Mouse (Mus musculus) ES-Bruce4 (cell line): Measurements from ENCODE around the gene Dynll1. TPM values are rescaled to one million over a fixed set of nuclear protein-coding genes. Genes with fewer than 3 reads are reported as not detected.

Source experiments
- H3K27ac ChIP-seq: 2 replicates; pipeline ENCODE4 v1.5.1; 2012; ENCODE audit warnings: low read length, inconsistent platforms; ENCODE audit not compliant: insufficient read depth
- H3K27me3 ChIP-seq: 2 replicates; pipeline ENCODE4 v1.6.1; 2012; ENCODE audit warnings: mild to moderate bottlenecking, low read length, inconsistent platforms; ENCODE audit not compliant: control insufficient read depth, poor library complexity, insufficient read depth, severe bottlenecking
- H3K36me3 ChIP-seq: 2 replicates; pipeline ENCODE4 v1.6.1; 2012; ENCODE audit warnings: inconsistent platforms, mild to moderate bottlenecking, low read length, moderate library complexity; ENCODE audit not compliant: control insufficient read depth, poor library complexity, insufficient read depth, severe bottlenecking
- H3K4me1 ChIP-seq: one replicate; pipeline ENCODE4 v1.8.1; 2011; ENCODE audit warnings: low read length; ENCODE audit not compliant: control insufficient read depth, insufficient read depth
- H3K4me3 ChIP-seq: 2 replicates; pipeline ENCODE4 v1.5.1; 2011; ENCODE audit warnings: low read depth, mild to moderate bottlenecking, low read length
- H3K9ac ChIP-seq: 2 replicates; pipeline ENCODE4 v1.6.1; 2012; ENCODE audit warnings: low read depth, mild to moderate bottlenecking, inconsistent platforms; ENCODE audit not compliant: poor library complexity, severe bottlenecking
- H3K9me3 ChIP-seq: replicated peaks from 2 replicates; pipeline ENCODE4 v1.6.1; 2012; ENCODE audit warnings: mild to moderate bottlenecking, low read length, inconsistent platforms; ENCODE audit not compliant: control insufficient read depth, poor library complexity, insufficient read depth, severe bottlenecking
- CTCF ChIP-seq: IDR thresholded peaks from one replicate; pipeline ENCODE4 v1.8.1; 2011; ENCODE audit warnings: low read depth, low read length
- EP300 ChIP-seq: IDR thresholded peaks from 2 replicates; pipeline ENCODE4 v1.6.1; 2011; ENCODE audit warnings: low read depth, low read length; ENCODE audit not compliant: insufficient read depth
- POLR2A ChIP-seq: IDR thresholded peaks from one replicate; pipeline ENCODE4 v1.8.1; 2011; ENCODE audit warnings: low read length; ENCODE audit not compliant: insufficient read depth
- polyA plus RNA-seq: library from polyadenylated mRNA; stranded (reverse); fragments of >200 nt; gene quantifications from 2 replicates; pipeline ENCODE4 v1.2.4, GENCODE M21; 2011; ENCODE audit warnings: low read depth; ENCODE audit not compliant: missing spikeins, insufficient read depth, insufficient read length

The Dynll1 gene
- polyA plus RNA-seq, 1 experiment, result 556 TPM

GRCm38 (mm10) chr5:115271931-115272811 lies 28.6 kb downstream of the Dynll1 start:
- H3K9me3 ChIP-seq, result no peaks in the 10 kb centered on the region
- H3K36me3 ChIP-seq, result peaks cover 28% of the 10 kb centered on the region
- peaks cover 3% of the 10 kb centered on the region for H3K4me1 ChIP-seq
- no peaks in the 10 kb centered on the region for H3K27me3 ChIP-seq
- peak overlapping the region; percentile 98 for H3K9ac ChIP-seq
- H3K27ac ChIP-seq, result 0 out of 2 replicates have a peak overlapping the region, but pooled peaks have one; percentile 13
- TF ChIP-seq EP300 (peak; percentile 35; the same call in 1 of the 2 replicates), POLR2A (no peak), CTCF (no peak)
- peak overlapping the region; percentile 92 for H3K4me3 ChIP-seq

GRCm38 (mm10) chr5:115269969-115270368 lies 30.8 kb downstream of the Dynll1 start:
- Histone ChIP-seq H3K4me3 (no peak overlapping the region), H3K27ac (no peak overlapping the region), H3K36me3 (peaks cover 29% of the 10 kb centered on the region), H3K27me3 (no peaks in the 10 kb centered on the region), H3K4me1 (peaks cover 5% of the 10 kb centered on the region), H3K9ac (no peak overlapping the region), H3K9me3 (no peaks in the 10 kb centered on the region)
- TF ChIP-seq EP300 (no peak), POLR2A (no peak), CTCF (no peak)

- no peaks in the 10 kb centered on the region for H3K27me3 ChIP-seq
- no peak overlapping the region for H3K27ac ChIP-seq
- peaks cover 32% of the 10 kb centered on the region for H3K36me3 ChIP-seq
- no peak overlapping the region for H3K9ac ChIP-seq
- TF ChIP-seq POLR2A (no peak), EP300 (no peak), CTCF (no peak)
- peaks cover 2% of the 10 kb centered on the region for H3K4me1 ChIP-seq
- no peaks in the 10 kb centered on the region for H3K9me3 ChIP-seq
- H3K4me3 ChIP-seq, result no peak overlapping the region
These were observed 32.5 kb downstream of the Dynll1 start for GRCm38 (mm10) chr5:115268266-115268665.

GRCm38 (mm10) chr5:115267469-115268045 lies 33.2 kb downstream of the Dynll1 start:
- no peak for TF ChIP-seq EP300
- no peak for TF ChIP-seq CTCF
- TF ChIP-seq POLR2A, result no peak
- Histone ChIP-seq H3K9ac (no peak overlapping the region), H3K4me1 (peaks cover 2% of the 10 kb centered on the region), H3K9me3 (no peaks in the 10 kb centered on the region), H3K36me3 (peaks cover 35% of the 10 kb centered on the region), H3K4me3 (no peak overlapping the region), H3K27ac (peak overlapping the region; percentile 41; the same call in 1 of the 2 replicates), H3K27me3 (no peaks in the 10 kb centered on the region)

- Histone ChIP-seq H3K9ac (no peak overlapping the region), H3K27me3 (no peaks in the 10 kb centered on the region), H3K9me3 (no peaks in the 10 kb centered on the region), H3K4me3 (no peak overlapping the region), H3K4me1 (peaks cover 2% of the 10 kb centered on the region), H3K27ac (no peak overlapping the region), H3K36me3 (peaks cover 35% of the 10 kb centered on the region)
- no peak for TF ChIP-seq POLR2A
- no peak for TF ChIP-seq EP300
- TF ChIP-seq CTCF, result no peak
These were observed 33.9 kb downstream of the Dynll1 start for GRCm38 (mm10) chr5:115266787-115267468.

GRCm38 (mm10) chr5:115266340-115266739 lies 34.5 kb downstream of the Dynll1 start:
- Histone ChIP-seq H3K9ac (no peak overlapping the region), H3K27me3 (no peaks in the 10 kb centered on the region), H3K4me1 (peaks cover 2% of the 10 kb centered on the region), H3K36me3 (peaks cover 35% of the 10 kb centered on the region), H3K9me3 (no peaks in the 10 kb centered on the region), H3K4me3 (no peak overlapping the region), H3K27ac (no peak overlapping the region)
- no peak for TF ChIP-seq POLR2A
- TF ChIP-seq CTCF, result no peak
- TF ChIP-seq EP300, result no peak
